Mouse (Mus musculus) spleen, postnatal 4 days (tissue): ENCODE data around the gene Clec2d.

Source experiments
- DNase-seq, 2 experiments: peaks; one replicate each; pipeline ENCODE4 v3.0.0; 2022; ENCODE audit warnings: low spot score in 2 of 2

Gene Clec2d

DNA sequence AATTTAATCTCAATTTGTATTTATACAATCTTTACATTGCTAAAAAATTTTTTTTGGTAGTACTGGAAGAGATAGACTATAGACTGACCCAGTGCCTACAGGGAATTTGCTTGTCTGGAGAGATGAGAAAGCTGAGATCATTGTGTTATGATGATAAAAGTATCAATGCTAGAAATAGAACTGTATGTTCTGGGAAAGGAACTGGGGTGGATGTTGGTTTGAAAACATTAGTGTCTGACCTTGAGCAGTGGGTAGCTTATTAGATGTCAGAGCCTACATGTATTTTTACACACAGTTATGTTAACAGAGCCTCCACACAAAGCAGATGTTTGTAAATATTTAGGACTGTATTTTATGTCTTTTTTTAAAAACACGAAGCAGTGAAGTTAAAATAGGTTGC is 43.7 kb downstream of the Clec2d start:
- no peak for DNase-seq

DNA sequence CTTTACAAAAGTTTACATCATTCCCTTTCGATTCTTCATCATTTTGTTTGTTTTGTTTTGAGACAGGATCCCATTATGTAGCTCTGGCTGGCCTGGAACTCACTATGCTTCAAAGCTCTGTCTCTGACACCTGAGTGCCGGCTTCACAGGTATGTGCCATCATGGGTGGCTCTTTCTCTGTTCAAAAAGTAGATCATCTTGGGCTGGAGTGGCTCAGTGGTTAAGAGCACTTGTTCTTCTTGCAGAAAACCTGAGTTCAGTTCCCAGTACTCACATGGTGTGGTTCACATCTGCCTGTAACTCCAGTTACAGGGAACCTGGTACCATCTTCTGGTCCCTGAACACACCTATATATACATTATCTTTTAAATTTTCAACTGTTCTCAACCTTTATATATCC is 44.7 kb downstream of the Clec2d start:
- no peak for DNase-seq

DNA sequence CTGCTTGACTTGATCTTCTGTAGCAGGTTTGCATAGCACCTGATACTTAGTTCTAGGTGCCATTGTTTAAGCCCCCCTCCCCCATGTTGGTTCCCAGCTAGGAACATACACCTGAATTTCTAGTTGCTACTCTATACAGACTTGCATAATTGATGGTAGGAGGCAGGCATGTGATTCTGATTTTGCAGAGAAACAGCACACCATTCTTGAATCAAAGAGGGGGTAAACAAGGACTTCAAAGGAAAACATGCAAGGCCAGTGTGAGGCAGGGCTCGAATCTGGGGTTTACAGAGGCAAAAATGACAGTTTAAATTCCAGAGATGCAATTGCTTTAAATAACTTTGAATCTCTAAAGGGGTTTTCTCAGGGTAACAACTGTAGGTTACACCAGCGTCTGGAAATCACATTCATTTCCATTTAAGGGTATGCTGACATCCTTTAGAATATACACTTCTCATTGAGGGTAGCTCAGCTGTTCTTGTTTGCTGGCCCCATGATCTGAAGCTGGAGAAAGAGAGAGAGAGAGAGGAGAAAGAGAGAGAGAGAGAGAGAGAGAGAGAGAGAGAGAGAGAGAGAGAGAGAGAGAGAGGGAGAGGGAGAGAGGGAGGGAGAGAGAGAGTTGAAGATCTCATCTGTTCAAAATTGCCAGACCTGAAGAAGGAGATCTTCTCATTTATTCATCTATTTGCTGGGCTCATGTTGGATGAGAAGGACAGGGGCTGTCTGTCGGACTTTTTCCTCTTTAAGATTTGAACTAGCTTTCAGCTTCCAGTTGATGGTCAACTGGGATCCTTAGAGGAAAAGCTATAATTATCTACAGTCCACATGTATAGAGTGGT is 48.7 kb downstream of the Clec2d start:
- no peak for DNase-seq

DNA sequence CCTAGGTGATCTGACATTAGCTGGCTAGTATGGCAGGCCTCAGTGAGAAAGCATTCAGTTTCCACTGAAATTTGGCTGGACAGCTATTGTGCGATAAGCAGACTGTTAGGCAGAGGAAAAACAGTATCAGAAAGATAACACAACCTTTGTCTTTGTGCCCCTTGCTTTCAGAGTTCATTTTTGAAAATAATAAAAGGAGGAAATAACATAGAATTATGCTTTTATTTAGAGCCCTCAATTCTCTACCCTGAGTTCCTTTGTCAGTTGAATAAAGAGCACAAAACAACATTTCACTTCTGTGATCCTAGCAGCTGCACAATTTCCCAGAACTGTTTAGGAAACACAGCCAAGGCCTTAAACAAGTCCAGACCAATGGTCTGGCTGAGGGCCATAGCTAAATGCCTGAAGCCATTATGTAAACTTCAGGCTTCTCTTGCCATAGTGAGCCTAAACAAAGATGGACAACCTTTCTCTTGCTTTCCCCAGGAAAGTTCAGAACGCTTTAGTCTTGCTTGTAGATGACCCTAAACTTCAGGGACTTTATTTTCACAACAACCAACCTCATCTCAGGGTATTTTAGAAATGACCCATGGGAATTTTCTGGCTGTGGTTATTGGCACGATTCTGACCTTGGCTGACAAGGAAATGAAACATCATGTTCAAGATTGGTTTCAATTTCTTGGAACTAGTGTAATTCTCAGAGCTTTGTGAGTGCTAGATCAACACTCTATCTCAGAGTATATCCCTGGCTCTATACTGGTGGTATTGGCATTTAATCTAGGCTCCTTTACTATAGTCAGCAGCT is 49.6 kb downstream of the Clec2d start:
- no peak for DNase-seq

DNA sequence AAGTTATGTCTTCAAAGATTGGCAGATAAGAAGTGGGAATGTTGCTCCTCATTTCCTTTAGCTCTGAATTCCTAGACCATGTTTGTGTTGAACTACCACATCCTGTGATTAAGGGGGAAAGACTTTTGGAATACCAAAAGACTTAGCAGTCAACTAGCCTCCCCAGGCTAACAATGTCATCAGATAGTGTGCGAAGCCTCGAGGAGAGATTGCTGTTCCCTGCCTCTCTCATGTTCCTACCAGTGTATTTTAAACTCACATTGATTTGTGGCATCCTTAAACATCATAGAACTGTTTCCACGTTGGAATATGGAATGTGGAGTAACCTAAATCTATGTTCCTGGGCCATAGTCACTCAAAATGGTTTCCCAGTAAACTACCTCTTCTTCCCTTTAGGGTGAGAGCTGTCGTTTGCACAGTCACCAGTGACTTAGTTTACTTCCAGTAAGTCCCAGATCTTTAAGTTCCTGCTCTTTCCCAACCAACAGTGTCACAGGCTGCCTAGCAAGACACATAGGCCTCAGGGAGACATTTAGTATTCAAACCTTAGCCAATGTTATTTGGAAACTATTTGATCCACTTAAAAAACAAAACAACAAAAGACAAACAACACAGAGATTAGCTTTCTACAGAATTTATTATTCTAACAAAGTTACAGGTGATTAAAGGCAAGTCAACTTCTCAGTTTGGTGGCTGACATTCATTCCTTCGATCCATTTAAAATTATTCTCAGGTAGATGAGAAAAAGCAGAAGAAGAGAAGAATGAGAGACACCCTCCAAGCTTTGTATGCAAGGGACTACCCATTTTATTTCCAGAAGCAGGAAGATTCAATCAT is 51.8 kb downstream of the Clec2d start:
- no peak for DNase-seq

DNA sequence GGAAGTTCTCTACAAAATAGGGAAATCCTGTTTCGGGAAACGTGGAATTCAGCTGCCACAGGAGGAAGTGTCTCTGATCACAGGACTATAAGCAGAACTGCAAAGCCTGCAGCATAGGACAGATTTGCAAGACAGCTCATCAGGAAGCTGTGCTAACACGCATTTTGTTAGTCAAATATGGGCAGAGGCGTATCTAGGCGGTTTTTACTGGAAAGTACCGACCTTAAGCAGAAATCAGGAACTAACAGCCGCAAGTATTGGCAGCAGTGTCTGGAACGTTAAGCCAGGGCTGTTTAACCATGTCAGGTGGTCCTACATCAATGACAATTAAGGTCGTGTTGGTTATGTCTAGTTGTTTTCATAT is 52.4 kb downstream of the Clec2d start:
- DNase-seq: peak; percentile 65 to 72

DNA sequence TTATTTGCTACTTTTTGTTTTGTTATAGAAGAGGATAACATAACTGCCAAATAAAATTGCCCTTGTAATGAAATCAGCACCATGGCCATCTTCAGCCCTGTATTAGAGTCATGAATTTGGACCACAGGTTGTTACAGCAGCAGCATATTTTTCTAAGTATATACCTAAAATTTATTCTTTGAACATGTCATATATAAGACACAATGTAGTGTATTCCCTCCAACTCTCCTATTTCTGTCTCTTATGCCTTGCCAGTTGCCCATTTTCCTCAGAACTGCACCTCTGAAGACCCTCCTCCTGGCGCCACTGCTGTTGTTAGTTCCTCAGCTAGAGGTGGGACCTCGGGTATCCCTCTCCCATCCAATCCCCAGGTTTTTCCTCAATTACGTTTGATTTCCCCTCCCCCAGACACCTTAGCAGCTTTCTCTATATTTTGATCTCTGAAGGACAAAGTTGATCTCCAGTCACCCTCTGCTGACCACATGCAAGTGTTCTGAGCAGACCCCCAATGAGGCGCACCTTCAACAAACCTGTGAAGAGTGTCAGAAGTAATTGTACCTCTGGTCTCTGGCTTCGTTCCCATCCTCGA is 53.0 kb downstream of the Clec2d start:
- no peak for DNase-seq

DNA sequence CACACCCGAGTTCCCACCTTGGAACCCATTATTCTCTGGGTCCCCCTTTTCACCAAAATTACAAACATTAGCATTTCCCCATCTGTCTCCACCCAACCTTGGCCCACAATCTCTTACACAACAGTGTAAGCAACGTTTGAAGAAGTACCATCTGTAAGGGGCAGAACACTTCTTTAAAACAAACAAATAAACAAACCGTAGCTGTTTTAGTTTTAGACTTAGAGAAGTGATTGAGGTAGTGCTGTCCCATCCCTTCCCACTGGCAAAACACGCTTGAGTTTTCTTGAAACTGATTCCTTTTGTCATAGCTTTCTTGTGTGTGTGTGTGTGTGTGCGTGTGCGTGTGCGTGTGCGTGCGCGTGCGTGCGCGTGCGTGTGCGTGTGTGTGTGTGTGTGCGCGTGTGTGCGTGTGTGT is 53.5 kb downstream of the Clec2d start:
- peak in 1 of 2 experiments; percentile 27 for DNase-seq

DNA sequence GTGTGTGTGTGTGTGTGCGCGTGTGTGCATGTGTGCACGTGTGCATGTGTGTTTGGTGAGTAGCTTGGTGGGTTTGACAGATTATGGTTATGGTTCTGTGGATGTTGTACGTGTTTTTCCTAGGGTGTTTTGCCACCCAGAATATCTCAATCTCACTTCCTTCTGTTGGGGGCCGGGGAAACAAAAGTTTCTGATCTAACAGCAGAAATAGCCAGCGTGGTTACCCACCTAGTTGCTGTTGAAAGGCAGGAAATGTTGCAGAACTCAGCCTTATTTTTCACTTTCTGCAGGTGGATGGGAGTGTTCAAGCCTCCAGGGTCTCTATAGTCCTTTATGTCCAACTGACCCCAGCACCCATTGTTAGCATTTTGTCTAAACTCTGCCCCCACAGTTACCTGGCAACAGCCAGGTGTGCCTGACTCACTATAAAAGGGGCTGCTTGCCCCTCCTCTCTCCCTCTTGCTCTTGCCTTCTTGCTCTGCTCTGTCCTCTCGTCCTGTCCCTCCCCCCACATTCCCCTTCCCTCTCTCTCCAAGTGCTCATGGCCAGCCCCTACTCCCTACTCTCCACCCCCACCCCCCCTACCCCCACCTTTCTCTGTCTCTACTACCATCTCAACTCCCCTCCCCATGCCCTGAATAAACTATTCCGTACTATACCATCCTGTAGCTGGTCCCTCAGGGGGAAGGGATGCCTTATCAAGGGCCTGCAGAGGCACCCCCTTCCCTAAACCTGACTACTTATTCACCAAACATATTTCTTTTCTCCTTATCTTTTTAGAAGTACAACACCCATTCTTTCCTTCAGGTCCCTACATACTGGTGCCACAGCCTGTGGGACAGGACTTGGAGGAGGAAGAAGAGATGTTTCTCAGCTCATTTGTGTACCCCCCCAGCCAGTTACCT is 54.3 kb downstream of the Clec2d start:
- DNase-seq: peak; percentile 56 to 71

DNA sequence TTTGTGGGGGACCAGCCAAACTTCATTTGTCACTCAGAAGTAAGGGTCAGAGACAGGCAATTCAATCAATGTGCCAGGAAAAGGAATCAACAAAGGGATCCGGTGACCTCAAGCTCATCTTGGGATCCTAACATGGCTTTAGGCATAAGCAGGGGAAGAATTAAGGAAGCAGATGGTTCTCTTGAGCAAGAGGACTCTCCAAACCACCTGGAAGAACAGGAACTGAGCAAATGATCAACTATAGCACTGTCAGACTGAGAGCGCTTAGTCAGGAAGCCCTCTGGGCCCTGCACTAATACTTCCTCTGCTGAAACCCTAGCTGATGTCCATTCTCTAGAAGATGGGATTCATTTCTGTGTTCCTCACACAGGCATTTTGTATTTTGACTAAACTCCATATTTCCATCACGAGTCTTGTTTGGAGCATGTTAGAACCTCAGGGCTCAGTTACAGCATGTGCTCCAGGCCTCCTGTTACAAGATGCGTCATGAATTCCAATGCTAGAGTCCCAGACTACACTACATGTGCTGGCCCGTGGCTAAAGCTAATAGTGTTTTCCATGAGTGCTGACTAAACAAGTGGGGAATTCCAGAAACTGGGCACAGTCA is 55.5 kb downstream of the Clec2d start:
- peak in 1 of 2 experiments; percentile 28 for DNase-seq
